Mouse (Mus musculus): ENCODE measurements around the gene Myoz2.

- TF ChIP-seq CTCF (IDR thresholded peaks at IDR 0.05; ENCODE audit: low read depth) = no peak
- TF ChIP-seq EP300 (IDR thresholded peaks at IDR 0.05; ENCODE audit: low read depth) = no peak
Measured at GRCm38 (mm10) chr3:123075034-123075433, 40.2 kb upstream of the Myoz2 start.

Data from liver, embryonic 14.5 days (tissue).